Mouse (Mus musculus) adrenal gland, adult 18-20 months (tissue): ENCODE data around the gene Cox7a1. TPM values are rescaled to one million over a fixed set of nuclear protein-coding genes. Genes with fewer than 3 reads are reported as not detected.
A peak's percentile ranks its signal among the peaks of the same experiment; 100 is the strongest.

ENCODE experiments used
- DNase-seq, 2 experiments: peaks; one replicate each; pipeline ENCODE4 v3.0.0; 2021 to 2022; ENCODE audit warnings: low spot score in 2 of 2
- total RNA-seq, 2 experiments: library from RNA; stranded (reverse); gene quantifications; 1 replicate in 1 of 2; 2 replicates in 1 of 2; pipeline ENCODE4 v1.2.3; 2021

Gene Cox7a1
- total RNA-seq, 2 experiments from 2014 or later = 349 to 810 TPM

- DNase-seq = no peak
These were observed 33.3 kb downstream of the Cox7a1 start for GRCm38 (mm10) chr7:30217277-30217676.

DNA sequence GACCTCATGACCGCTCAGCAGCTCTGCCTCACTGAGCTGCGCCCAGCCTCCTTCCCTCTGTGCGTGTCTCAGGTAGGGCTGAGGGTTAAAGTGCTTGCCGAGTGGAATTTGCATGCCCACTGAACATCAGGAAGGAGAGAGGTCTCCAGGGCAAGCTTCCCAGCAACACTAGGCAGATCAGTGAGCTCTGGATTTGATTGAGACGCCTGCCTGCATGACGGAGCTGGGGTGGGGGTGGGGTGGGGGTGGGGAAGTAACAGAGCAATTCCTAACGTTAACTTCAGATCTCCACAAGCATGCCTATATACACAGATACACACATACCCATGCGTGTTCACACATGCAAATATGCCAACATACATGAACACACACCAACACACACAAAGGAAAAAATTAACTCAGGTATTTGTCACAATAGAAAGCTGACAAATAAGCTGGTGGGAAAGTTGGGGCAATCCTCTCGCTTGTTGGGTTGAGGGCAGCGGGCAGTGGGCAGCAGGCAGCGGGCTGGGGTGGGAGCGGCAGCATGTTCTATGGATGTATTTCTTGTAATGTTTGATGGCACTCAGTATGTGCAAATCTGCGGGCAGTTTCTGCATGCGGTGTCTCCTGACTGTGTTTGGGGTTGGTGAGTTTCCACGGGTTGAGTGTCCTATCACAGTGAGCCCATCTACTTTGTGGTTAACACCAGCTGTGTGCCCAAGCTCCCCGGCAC lies 35.5 kb downstream of the Cox7a1 start:
- DNase-seq = no peak

DNA sequence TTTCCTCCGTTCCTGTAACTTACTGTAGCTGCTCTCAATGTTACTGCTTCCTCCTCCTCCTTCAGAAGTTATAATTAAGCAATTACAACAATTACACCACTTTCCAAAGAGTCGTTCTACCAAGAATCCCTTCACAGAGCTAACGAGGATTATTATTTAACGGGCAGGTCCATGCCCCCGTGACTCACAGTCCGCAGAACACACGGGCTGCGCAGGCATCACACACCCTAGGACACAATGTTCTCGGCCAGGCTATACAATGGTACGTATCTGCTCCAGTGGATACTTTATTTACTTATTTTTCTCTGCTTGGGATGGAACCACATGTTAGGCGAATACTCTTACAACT lies 36.0 kb downstream of the Cox7a1 start:
- no peak for DNase-seq

GRCm38 (mm10) chr7:30221433-30221832 lies 37.5 kb downstream of the Cox7a1 start:
- no peak for DNase-seq

- no peak for DNase-seq
These were observed 38.3 kb downstream of the Cox7a1 start for GRCm38 (mm10) chr7:30222205-30222604.

DNA sequence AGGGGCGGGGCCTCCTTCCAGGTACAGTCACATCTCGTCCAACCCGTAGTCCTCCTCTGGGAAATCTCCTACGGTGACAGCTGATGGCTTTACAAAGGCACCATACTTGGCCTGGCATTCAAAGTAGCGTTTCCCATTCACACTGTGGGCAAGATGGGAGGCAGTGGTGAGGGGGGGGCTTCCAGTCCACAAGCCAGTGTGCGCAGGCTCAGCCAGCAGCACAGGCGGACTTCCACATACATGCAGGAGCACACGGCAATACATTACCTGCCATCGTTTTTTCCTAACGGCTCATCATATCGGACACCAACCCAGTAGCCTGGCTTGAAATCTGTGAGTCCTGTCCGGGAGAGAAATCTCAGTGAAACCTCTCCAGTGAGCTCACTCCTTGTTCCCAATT lies 40.3 kb downstream of the Cox7a1 start:
- no peak for DNase-seq

DNA sequence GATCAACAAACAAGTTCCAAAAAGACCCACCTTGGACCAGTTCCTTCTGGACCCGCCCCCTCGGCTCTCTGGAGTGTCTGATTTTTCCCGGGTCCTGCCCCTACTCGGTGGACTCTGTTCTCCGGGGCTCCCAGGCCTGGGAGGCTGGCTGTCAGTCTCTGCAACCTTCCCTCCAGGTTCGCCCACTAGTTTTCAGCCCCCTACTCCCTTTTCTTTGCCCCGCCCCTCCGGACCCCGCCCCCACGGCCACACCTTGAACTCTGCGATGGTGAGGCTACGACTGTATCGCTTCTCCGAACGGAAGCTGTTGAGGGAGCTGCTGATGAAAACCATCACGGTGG lies 47.4 kb downstream of the Cox7a1 start:
- DNase-seq = no peak

GRCm38 (mm10) chr7:30231669-30232454 lies 47.9 kb downstream of the Cox7a1 start, which contains the start of the genes Polr2i and Tbcb:
Gene Polr2i, plus strand, starts transcription at chr7:30231948.
Gene Tbcb, minus strand, starts transcription at chr7:30232272.
- DNase-seq = peak; percentile 97 to 98

DNA sequence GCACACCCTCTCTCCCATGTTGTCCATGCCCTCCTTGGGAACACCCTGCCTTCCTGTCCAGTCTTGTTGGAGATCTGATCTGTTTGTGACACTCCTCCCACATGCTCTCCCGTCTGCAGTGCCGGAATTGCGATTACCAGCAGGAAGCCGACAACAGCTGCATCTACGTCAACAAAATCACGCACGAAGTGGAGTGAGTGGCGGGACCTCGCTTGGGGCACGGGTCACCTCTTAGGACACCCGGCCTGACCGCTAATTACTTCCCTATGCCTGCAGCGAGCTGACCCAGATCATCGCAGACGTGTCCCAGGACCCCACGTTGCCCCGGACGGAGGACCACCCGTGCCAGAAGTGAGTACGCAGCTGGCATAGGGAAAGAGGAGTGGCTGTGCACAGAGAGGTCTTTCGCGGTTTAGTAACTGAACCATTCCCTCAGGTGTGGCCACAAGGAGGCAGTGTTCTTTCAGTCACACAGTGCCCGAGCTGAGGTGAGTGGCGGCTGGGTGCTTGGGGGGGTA lies 48.7 kb downstream of the Cox7a1 start:
- DNase-seq = peak; percentile 18 to 52

DNA sequence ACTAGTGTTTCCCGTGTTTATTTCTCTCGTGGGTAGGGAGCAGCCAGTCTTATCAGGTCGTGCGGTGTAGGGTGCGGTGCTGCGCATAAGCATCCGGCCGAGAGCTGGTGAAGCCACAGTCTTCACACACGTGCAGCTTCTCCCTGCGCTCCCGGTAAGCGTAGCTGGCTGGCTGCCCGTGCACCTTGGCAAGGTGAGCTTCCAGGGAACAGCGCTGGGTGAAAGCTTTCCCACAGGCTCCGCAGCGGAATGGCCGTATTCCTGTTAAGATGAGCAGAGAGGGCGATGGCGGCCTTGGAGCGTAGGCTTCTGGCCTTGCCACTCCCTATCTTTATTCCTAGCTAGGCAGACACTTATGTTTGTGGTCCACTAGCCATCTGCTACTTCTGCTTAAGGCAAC lies 49.4 kb downstream of the Cox7a1 start:
- DNase-seq = no peak

DNA sequence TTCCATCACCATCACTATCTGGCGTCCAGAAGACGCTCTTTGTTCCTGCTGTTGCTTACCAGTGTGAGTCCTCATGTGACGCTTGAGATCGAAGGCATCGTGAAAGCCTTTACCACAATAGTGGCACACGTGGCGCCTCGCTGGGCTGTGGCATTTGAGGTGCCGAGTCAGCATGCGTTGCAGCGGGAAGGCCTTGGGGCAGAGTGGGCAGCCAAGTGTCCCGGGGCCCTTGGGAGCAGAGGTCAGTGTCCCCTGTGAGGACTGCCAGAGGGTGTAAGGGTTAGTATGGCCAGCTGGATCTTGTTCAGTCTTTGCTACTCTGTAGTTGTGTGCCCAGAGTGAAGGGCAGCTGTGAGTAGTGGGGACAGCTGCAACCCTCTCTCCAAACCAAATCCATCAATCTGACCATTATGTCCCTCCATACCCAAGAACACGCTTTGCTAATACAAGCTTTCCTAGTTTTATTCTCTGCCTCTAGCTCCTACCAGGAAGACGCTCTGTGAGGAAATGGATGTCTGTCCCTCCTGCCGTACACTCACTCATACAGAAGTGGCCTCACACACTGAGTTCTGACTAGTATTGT lies 50.4 kb downstream of the Cox7a1 start:
- DNase-seq = no peak

GRCm38 (mm10) chr7:30235091-30235490 lies 51.1 kb downstream of the Cox7a1 start:
- DNase-seq = no peak

GRCm38 (mm10) chr7:30235625-30236024 lies 51.7 kb downstream of the Cox7a1 start, which contains the start of gene Ovol3:
Gene Ovol3, minus strand, starts transcription at chr7:30235725.
- no peak for DNase-seq

Other genes with a start within 250 kb of the Cox7a1 start
- 10 to 100 TPM in 1 of 2 experiments, 1 to 10 TPM in 1; 8.6 to 10.0 TPM for gene Zfp74, start 230.1 kb upstream of the Cox7a1 start, total RNA-seq
- 10 to 100 TPM in 1 of 2 experiments, 1 to 10 TPM in 1; 8.9 to 10.6 TPM for gene Zfp568, start 200.2 kb upstream of the Cox7a1 start, total RNA-seq
- gene Zfp14, start 132.8 kb upstream of the Cox7a1 start, total RNA-seq = 1 to 10 TPM; 3.0 TPM
- gene Zfp82, start 111.2 kb upstream of the Cox7a1 start, total RNA-seq = 1 to 10 TPM; 2.0 to 2.3 TPM
- gene Gm26920, start 93.7 kb upstream of the Cox7a1 start, total RNA-seq = not detected
- gene Zfp566, start 93.6 kb upstream of the Cox7a1 start, total RNA-seq = 1 to 10 TPM; 2.9 to 4.1 TPM
- 10 to 100 TPM; 38.4 to 45.1 TPM for gene Zfp260, start 89.4 kb upstream of the Cox7a1 start, total RNA-seq
- 1 to 10 TPM; 3.2 to 5.1 TPM for gene Zfp382, start 62.2 kb upstream of the Cox7a1 start, total RNA-seq
- gene Zfp146, start 14.4 kb upstream of the Cox7a1 start, total RNA-seq = 10 to 100 TPM; 48.5 to 54.2 TPM
- gene Capns1, start 14.7 kb downstream of the Cox7a1 start, total RNA-seq = 100 to 1,000 TPM; 575 to 621 TPM
- 10 to 100 TPM; 51.1 to 64.1 TPM for gene Polr2i, start 47.8 kb downstream of the Cox7a1 start, total RNA-seq
- gene Tbcb, start 48.1 kb downstream of the Cox7a1 start, total RNA-seq = 10 to 100 TPM; 86.2 to 93.6 TPM
- not detected for gene Ovol3, start 51.6 kb downstream of the Cox7a1 start, total RNA-seq
- gene Thap8, start 96.0 kb downstream of the Cox7a1 start, total RNA-seq = under 1 TPM; 0.38 to 0.46 TPM
- gene Wdr62, start 96.3 kb downstream of the Cox7a1 start, total RNA-seq = 1 to 10 TPM; 4.9 to 6.7 TPM
- 10 to 100 TPM; 22.6 to 24.3 TPM for gene Clip3, start 107.6 kb downstream of the Cox7a1 start, total RNA-seq
- 10 to 100 TPM; 56.3 to 74.8 TPM for gene Alkbh6, start 124.6 kb downstream of the Cox7a1 start, total RNA-seq
- 10 to 100 TPM; 21.8 to 31.5 TPM for gene Syne4, start 130.7 kb downstream of the Cox7a1 start, total RNA-seq
- gene E130208F15Rik, start 137.6 kb downstream of the Cox7a1 start, total RNA-seq = 1 to 10 TPM in 1 of 2 experiments, under 1 TPM in 1; 0.63 to 1.0 TPM
- gene Sdhaf1, start 139.8 kb downstream of the Cox7a1 start, total RNA-seq = 10 to 100 TPM in 1 of 2 experiments, 1 to 10 TPM in 1; 8.8 to 12.0 TPM
- gene Lrfn3, start 178.6 kb downstream of the Cox7a1 start, total RNA-seq = 1 to 10 TPM; 6.7 to 8.5 TPM
- 10 to 100 TPM; 34.7 to 68.5 TPM for gene Tyrobp, start 229.6 kb downstream of the Cox7a1 start, total RNA-seq
- gene Hcst, start 235.7 kb downstream of the Cox7a1 start, total RNA-seq = 1 to 10 TPM; 1.5 to 1.9 TPM
- gene Nfkbid, start 237.6 kb downstream of the Cox7a1 start, total RNA-seq = 1 to 10 TPM; 1.6 to 2.0 TPM